Mouse (Mus musculus) CH12F3 (cell line): Measurements from ENCODE around the gene Abhd2.
"Not testable (repeated sequence)": the region's sequence is repeated elsewhere in the genome, so short reads cannot be mapped to it uniquely, and the experiment has no call there.

Experiments
- in situ Hi-C: fragments of 300-500 bp; cut with MboI; formaldehyde crosslinking; loops from 2 replicates; pipeline ENCODE4 v1.14.3; 2020; ENCODE audit warnings: low sequenced_read_pairs

Abhd2 gene

DNA sequence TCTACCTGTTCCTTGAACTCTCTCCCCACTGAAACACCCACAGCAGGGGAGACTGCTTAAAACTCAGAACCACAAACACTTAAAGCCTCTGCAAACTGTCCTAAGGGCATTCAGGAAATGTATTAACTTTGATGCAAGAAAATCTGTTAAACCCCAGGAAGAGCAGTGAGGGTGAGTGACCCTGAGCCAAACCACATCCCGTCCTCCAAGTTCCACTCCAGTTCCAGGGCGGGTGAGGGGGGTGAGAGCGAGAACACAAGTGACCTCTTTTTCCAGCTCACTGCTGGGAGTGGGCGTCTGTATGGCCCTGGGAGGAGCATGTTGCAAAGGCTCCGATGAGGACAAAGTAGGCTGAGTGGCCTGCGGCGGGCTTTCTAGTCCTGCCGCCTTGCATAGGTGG is 10.5 kb upstream of the Abhd2 start:
- in situ Hi-C loops = no loop called here

- in situ Hi-C loops = no loop called here
These were observed 9.2 kb upstream of the Abhd2 start for GRCm38 (mm10) chr7:79263776-79264175.

- in situ Hi-C loops = no loop called here
These were observed 6.8 kb upstream of the Abhd2 start for GRCm38 (mm10) chr7:79266228-79266627.

GRCm38 (mm10) chr7:79267690-79268388 is 5.2 kb upstream of the Abhd2 start:
- in situ Hi-C loops = no loop called here

GRCm38 (mm10) chr7:79268897-79269296 is 4.1 kb upstream of the Abhd2 start:
- in situ Hi-C loops = no loop called here

- in situ Hi-C loops = no loop called here
These were observed 3.6 kb upstream of the Abhd2 start for GRCm38 (mm10) chr7:79269411-79269810.

DNA sequence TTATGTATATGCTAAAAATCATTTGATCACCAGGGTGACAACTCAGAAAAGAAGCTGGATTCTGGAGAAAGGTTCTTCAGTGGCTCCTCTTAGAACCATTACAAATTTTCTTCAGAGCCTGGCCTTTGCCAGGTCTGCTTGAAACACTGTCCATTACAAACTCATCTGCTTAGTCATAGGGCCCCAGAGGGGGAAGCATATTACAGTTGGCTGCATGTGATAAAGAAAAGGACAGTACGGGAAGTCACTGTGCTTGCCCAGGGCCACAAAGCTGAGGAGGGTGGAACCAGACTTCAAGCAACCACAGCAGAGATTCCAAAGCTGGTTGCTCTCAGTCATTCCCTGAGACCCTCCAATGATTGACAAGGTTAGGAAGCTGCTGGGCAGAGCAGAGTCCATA is 3.1 kb upstream of the Abhd2 start:
- in situ Hi-C loops = no loop called here

- in situ Hi-C loops = no loop called here
These were observed 2.0 kb upstream of the Abhd2 start for GRCm38 (mm10) chr7:79270961-79271387.

DNA sequence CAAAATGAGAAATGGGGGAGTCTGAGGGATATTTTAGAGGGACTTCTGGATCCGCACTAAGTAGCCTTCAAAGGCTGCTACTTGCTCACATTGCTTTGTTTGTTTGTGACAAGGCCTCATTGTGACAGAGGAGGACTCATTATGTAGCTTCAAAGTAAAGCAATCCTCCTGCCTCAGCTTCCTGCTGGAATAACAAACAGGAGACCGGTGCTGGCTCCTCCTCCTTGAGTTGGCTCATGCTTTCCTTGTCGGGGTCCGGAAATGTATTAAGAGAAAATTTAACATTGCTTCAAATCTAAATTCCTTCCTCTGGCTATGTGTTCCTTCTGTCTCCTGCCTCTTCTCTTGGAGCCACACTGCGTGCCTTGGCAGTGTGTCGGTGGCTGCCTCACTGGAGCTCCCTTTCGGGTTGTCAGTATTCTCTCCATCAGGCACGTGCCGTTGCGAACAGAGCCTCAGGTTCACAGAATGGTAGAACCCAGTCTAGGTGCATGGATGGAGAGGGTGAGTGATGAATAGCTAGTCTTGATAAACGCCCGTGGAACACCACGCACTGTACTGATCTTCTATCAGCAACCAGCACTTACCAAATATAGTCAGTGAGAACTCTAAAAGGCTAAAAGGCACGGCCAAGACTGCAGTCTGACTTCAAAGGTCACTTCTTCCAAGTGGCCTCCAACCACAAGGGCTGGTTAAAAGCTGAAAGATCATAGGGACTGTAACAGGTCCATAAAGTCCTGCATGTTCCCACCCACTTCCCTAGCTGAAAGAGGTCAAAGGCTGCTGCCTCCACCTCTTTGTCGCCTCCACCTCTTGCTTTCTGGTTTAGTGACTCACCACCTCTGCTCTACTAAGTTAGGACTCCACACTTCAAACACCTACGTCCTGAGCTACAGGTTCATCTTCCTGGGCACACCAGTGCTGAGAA is 874 bp upstream of the Abhd2 start:
- in situ Hi-C loops = no loop called here

DNA sequence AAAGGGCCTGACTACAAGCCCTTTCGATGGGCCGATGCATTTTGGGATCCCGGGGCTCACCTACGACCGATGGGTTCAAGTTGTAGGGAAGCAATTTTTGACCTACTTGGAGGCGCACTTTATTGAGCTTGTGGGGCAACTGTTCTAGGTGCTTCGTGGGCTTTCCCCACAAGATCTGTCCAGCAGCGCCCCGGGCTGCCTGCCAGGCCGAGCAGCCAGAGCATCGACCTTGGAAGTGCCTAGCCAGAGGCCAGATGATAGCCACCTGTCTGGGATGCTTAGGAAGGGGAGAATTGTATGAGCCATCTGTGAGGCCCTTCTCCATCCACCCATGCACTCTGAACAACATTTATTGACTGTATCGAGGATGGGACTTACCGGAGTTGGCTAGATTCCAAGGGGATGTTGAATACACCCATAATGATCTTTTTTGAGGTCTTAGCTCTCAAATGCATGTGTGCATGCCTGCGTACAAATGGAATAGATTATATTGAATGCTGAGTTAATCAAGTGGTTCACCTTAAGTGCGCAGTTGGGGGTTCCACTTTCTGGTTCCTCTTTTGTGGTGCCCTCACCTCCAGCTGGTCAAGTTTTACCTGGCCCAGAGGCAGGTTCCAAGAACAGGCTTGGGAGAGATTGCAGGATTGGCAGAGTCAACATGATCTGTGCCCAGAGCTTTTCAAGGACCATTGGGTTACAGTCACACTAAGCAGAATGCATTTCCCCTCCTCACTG is 906 bp downstream of the Abhd2 start:
- in situ Hi-C loops = no loop called here

DNA sequence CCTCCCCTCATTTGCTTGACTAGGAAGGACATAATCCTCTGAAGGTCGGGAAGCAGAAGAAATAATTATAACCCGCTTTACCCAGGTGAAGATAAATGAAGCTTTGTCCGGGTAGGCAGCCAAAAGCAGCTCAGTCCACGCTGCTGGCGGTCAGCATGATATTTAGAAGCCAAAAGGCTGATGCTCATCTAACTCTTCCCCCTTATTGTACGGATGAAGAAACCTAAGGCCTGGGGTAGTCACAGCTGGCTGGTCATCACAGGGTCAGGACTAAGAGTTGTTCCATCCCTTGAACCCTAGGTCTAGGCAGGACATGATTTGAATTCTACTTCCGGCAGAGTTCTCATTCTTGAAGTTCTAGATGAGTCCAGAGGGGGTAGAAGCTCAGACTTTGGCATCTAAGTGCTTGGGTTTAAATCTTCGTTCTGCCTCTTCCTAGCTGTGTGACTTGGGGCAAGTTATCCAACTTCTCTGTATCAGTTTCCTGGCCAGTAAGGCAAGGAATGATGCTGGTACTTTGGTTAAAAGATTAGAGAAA is 1.5 kb downstream of the Abhd2 start:
- in situ Hi-C loops = no loop called here

DNA sequence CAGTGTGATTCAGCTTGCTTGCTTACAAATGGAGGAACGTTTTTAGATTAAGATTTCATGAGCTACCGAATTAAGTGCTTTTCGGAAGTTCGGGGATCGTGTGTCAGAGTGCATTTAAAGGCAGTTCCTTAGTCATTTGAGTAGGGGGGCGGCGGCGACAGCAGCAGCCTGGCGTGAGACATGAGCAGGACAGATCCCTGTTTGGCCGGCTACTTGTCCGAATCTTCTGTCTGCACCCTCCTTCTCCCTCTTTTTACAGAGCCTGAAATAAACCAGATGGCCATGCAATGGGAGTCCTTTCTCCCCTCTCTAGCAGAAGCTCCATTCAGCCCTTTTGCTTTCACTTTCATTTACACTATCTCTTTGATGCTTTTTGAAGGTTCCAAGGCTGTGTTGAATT is 2.3 kb downstream of the Abhd2 start:
- in situ Hi-C loops = no loop called here

DNA sequence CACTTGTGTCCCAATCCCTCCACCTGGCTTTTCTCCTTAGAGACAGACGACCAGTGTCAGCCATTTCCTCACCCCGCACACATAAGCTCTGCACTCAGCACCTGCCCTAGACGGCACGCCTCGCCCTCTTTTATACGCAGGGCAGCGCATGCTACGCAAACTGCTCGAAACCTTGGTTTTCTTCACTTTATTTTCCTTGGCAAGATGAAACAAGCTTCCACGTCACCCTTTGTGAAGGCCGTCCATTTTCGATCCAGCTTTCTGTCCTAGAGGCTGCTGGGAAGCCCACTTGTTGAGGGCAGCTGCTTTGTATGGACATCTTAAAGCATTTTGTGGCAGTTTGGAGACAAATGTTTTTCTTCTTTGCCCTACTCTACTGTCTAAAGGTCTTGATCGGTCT is 5.4 kb downstream of the Abhd2 start:
- in situ Hi-C loops = no loop called here

DNA sequence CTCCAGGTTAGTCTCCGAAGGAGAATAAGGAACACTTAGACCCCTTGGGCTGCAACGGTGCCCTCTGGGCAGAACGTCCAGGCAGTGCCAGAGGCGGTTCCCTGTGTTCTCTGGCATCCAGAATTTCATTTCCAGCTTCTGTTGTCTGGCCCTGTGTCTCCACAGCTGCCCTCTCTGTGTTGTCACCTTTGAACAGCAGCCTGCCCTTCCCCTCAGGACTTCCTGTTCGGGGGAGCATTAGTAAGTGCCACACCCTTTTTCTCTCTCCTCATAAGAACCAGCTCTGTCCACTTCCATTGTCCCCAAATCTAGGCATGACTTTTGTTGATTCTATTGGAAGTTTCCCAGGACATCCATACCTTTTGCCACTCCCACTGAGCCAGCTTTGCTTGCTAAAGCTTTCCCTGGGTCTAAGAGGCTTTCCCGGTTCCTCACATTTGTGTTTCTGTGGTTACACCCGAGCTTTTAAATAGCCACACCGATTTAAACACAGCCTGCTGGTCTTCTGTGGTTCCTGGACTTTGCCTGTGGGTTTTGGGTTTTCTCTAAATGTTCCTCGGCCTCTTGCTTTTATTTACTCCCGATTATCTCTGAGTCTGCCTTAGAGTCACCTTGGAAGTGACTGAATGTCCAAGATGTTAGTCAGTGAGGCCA is 6.5 kb downstream of the Abhd2 start:
- in situ Hi-C loops = no loop called here

DNA sequence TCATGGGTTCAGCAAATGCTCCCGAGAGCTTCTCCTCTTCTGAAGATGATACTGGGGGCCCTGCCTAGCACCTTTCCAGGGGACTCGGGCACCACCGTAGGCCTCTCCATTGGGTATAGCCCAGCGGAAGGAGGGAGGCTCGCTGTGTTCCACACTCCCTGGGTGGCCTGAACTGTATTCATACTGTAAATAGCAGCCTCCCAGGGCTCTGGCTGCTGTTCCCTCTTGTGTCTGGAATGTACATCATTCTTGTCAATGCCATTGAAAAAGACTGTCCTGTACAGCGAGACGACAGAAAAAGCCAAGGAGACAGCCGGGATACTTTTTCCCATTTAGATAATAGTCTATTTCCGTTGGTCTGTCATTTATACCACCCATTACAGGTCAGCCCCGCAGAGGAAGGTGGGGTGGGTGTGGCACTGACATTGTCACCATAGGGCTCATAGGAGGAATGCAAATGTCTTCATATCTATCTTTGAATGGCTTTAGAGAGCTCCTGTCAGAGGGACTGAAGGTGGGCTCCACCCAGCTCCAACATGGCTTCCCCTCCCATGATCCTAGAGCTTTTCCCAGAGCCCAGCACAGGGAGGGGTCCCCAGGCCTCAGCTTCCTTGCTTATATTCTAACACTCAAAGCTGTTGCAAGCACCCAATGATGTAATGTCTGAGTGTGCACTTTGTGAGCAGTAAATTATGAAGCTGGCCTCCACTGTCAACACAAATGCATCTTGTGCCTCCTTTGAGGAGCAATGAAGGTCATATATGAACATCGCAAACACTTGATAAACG is 10.1 kb downstream of the Abhd2 start:
- in situ Hi-C loops = no loop called here

DNA sequence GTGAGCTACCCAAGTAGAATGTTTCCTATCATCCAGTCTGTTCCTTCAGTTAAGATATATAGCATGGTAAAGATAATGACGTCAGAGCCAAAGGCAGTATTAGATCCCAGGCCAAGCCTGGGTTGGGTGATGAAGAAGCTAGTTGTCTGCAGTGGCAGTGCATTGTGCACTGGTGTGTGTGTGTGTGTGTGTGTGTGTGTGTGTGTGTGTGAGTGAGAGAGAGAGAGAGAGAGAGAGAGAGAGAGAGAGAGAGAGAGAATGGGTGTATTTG is 10.6 kb downstream of the Abhd2 start:
- in situ Hi-C loops = not testable (repeated sequence)

- in situ Hi-C loops = no loop called here
These were observed 11.3 kb downstream of the Abhd2 start for GRCm38 (mm10) chr7:79284160-79284888.

GRCm38 (mm10) chr7:79284889-79285280 is 11.9 kb downstream of the Abhd2 start:
- in situ Hi-C loops = no loop called here

- in situ Hi-C loops = no loop called here
These were observed 12.4 kb downstream of the Abhd2 start for GRCm38 (mm10) chr7:79285408-79285807.

DNA sequence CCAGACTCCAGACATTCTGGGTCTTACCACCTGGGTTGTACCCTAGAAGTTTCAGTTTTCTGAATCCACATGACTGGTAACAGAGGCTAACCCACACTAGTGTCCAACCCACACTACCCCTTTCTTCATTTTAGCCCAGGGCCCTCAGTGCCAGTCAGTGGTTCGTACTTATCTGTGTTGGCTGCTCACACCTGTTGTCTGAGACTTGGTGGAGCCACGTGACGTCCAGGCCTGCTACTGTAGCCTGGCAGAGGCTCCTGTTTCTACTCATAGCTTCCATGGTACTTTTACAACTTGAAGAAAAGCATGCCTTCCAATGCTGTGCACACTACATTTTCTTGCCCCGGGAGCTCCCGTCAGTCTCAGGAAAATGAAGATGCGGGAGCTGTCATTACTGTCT is 14.2 kb downstream of the Abhd2 start:
- in situ Hi-C loops = no loop called here
